Mouse (Mus musculus) cerebellum, adult 2 months (tissue): ENCODE results near the gene Gm10024. TPM values are rescaled to one million over a fixed set of nuclear protein-coding genes. Genes with fewer than 3 reads are reported as not detected.
"Not testable (repeated sequence)": the region's sequence is repeated elsewhere in the genome, so short reads cannot be mapped to it uniquely, and the experiment has no call there.

Experiments used
- DNase-seq, 2 experiments: peaks; one replicate each; pipeline ENCODE4 v3.0.0; 2021
- H3K27ac ChIP-seq: fragments of 200-500 bp; 2 replicates; pipeline ENCODE4 v1.5.1; 2012; ENCODE audit warnings: low read length, control low read depth, inconsistent platforms; ENCODE audit not compliant: insufficient read depth
- H3K27me3 ChIP-seq: fragments of 200-500 bp; 2 replicates; pipeline ENCODE4 v1.6.1; 2012; ENCODE audit warnings: inconsistent platforms, mild to moderate bottlenecking, low read length, moderate library complexity; ENCODE audit not compliant: control insufficient read depth, insufficient read depth
- H3K4me1 ChIP-seq: fragments of 200-500 bp; 2 replicates; pipeline ENCODE4 v1.6.1; 2011; ENCODE audit warnings: low read length; ENCODE audit not compliant: control insufficient read depth, insufficient read depth
- H3K4me3 ChIP-seq: fragments of 200-500 bp; replicated peaks from 2 replicates; pipeline ENCODE3; 2011; ENCODE audit warnings: mild to moderate bottlenecking, low read depth, low read length, control low read depth; ENCODE audit not compliant: insufficient read depth
- CTCF ChIP-seq: fragments of 200-500 bp; IDR thresholded peaks from 2 replicates; pipeline ENCODE4 v1.5.1; 2011; ENCODE audit warnings: low read depth, mild to moderate bottlenecking, control low read depth, low read length, moderate library complexity, borderline replicate concordance; ENCODE audit not compliant: insufficient read depth
- POLR2A ChIP-seq: fragments of 200-500 bp; IDR thresholded peaks from 2 replicates; pipeline ENCODE4 v1.6.1; 2011; ENCODE audit warnings: low read length, control low read depth, borderline replicate concordance; ENCODE audit not compliant: insufficient read depth
- WGBS: fragments of 180-500 bp; shearing (Covaris S2); methylation state at CpG from one replicate; pipeline ENCODE4 v1.1.7; 2018; 5-methylcytosine and 5-hydroxymethylcytosine counted together
- polyA plus RNA-seq: library from polyadenylated mRNA; depleted of rRNA; stranded (reverse); fragments of >200 nt; gene quantifications from 2 replicates; pipeline ENCODE4 v1.2.3, GENCODE M21; 2012; rRNA removed

Gene Gm10024
- polyA plus RNA-seq = 0.32 TPM in 1 of 2 replicates, not detected in the other

- H3K27ac ChIP-seq, DNase-seq, H3K4me1 ChIP-seq, H3K27me3 ChIP-seq, H3K4me3 ChIP-seq: not testable (repeated sequence)
These were observed at the start of gene Gm10024 for GRCm38 (mm10) chr10:77711157-77711556. TSS of gene Gm10024 (plus strand) at chr10:77711457.

GRCm38 (mm10) chr10:77663949-77664665 lies 47.1 kb upstream of the Gm10024 start:
- no peak for DNase-seq
- Histone ChIP-seq H3K27me3 (no peaks in the 10 kb centered on the region), H3K4me1 (peaks cover 3% of the 10 kb centered on the region), H3K27ac (no peak overlapping the region), H3K4me3 (no peak overlapping the region)
- TF ChIP-seq POLR2A (no peak), CTCF (no peak)
- 60% methylated on average over 43 of the region's 43 CpGs for WGBS

GRCm38 (mm10) chr10:77666342-77666741 lies 44.9 kb upstream of the Gm10024 start:
- DNase-seq = no peak
- WGBS = 12% methylated on average over 8 of the region's 8 CpGs
- H3K4me1 ChIP-seq = peaks cover 3% of the 10 kb centered on the region
- H3K27ac ChIP-seq = no peak overlapping the region
- TF ChIP-seq CTCF (no peak), POLR2A (no peak)
- no peaks in the 10 kb centered on the region for H3K27me3 ChIP-seq
- H3K4me3 ChIP-seq = no peak overlapping the region

- Histone ChIP-seq H3K4me3 (no peak overlapping the region), H3K27me3 (no peaks in the 10 kb centered on the region), H3K27ac (no peak overlapping the region), H3K4me1 (peaks cover 3% of the 10 kb centered on the region)
- WGBS = 50% methylated on average over 4 of the region's 4 CpGs
- no peak for TF ChIP-seq CTCF
- TF ChIP-seq POLR2A = no peak
- DNase-seq = no peak
These were observed 43.9 kb upstream of the Gm10024 start for GRCm38 (mm10) chr10:77667402-77667801.

- Histone ChIP-seq H3K4me1 (peaks cover 3% of the 10 kb centered on the region), H3K4me3 (no peak overlapping the region), H3K27ac (no peak overlapping the region), H3K27me3 (no peaks in the 10 kb centered on the region)
- no peak for DNase-seq
- 70% methylated on average over 4 of the region's 4 CpGs for WGBS
- TF ChIP-seq CTCF = no peak
These were observed 40.5 kb upstream of the Gm10024 start for GRCm38 (mm10) chr10:77670710-77671109.

GRCm38 (mm10) chr10:77671519-77671918 lies 39.7 kb upstream of the Gm10024 start:
- TF ChIP-seq CTCF (no peak), POLR2A (no peak)
- no peaks in the 10 kb centered on the region for H3K4me1 ChIP-seq
- no peaks in the 10 kb centered on the region for H3K27me3 ChIP-seq
- H3K4me3 ChIP-seq = no peak overlapping the region
- no peak for DNase-seq
- H3K27ac ChIP-seq = no peak overlapping the region
- 94% methylated on average over 4 of the region's 4 CpGs for WGBS

GRCm38 (mm10) chr10:77673765-77674164 lies 37.5 kb upstream of the Gm10024 start:
- Histone ChIP-seq H3K27me3 (no peaks in the 10 kb centered on the region; the same call in 1 of the 2 replicates), H3K27ac (no peak overlapping the region), H3K4me3 (no peak overlapping the region), H3K4me1 (no peaks in the 10 kb centered on the region)
- no peak for TF ChIP-seq CTCF
- TF ChIP-seq POLR2A = no peak
- DNase-seq = no peak
- 59% methylated on average over 13 of the region's 13 CpGs for WGBS

GRCm38 (mm10) chr10:77677562-77677961 lies 33.7 kb upstream of the Gm10024 start:
- no peaks in the 10 kb centered on the region; the same call in 1 of the 2 replicates for H3K27me3 ChIP-seq
- DNase-seq = no peak
- under 1% methylated on average over 35 of the region's 35 CpGs for WGBS
- H3K4me3 ChIP-seq = no peak overlapping the region
- no peak overlapping the region for H3K27ac ChIP-seq
- TF ChIP-seq CTCF = no peak
- no peak for TF ChIP-seq POLR2A
- no peaks in the 10 kb centered on the region for H3K4me1 ChIP-seq

- DNase-seq = no peak
- TF ChIP-seq POLR2A = no peak
- TF ChIP-seq CTCF = no peak
- 78% methylated on average over 7 of the region's 7 CpGs for whole genome bisulfite sequencing
- no peak overlapping the region for H3K27ac ChIP-seq
- no peaks in the 10 kb centered on the region for H3K4me1 ChIP-seq
- no peak overlapping the region for H3K4me3 ChIP-seq
- H3K27me3 ChIP-seq = peaks cover 2% of the 10 kb centered on the region; the same call in 1 of the 2 replicates
These were observed 28.3 kb upstream of the Gm10024 start for GRCm38 (mm10) chr10:77682994-77683393.
